Mouse (Mus musculus) C2C12 (cell line): Measurements from ENCODE around the gene Bhmt. TPM values are rescaled to one million over a fixed set of nuclear protein-coding genes. Genes with fewer than 3 reads are reported as not detected.

Experiments used
- H3K27me3 ChIP-seq: one replicate; pipeline ENCODE4 v1.6.1; 2011; ENCODE audit not compliant: control insufficient read depth, insufficient read depth, insufficient read length
- H3K36me3 ChIP-seq: one replicate; pipeline ENCODE4 v1.6.1; 2011; ENCODE audit not compliant: control insufficient read depth, insufficient read depth
- H3K4me3 ChIP-seq: one replicate; pipeline ENCODE4 v1.5.1; 2011; ENCODE audit warnings: mild to moderate bottlenecking, control low read depth; ENCODE audit not compliant: poor library complexity, insufficient read depth, severe bottlenecking
- H3K79me2 ChIP-seq: one replicate; pipeline ENCODE4 v1.6.1; 2011; ENCODE audit not compliant: control insufficient read depth, insufficient read depth
- H3K79me3 ChIP-seq: one replicate; pipeline ENCODE4 v1.6.1; 2011; ENCODE audit warnings: low read depth, control low read depth
- H3ac ChIP-seq: one replicate; pipeline ENCODE3; 2011; ENCODE audit warnings: low read depth; ENCODE audit not compliant: control insufficient read depth, insufficient read length
- CEBPB ChIP-seq: IDR thresholded peaks from one replicate; pipeline ENCODE4 v1.6.1; 2011; ENCODE audit warnings: low read depth, mild to moderate bottlenecking, control low read depth, moderate library complexity
- CTCF ChIP-seq: IDR thresholded peaks from one replicate; pipeline ENCODE4 v1.5.1; 2011; ENCODE audit not compliant: control insufficient read depth, insufficient read depth, insufficient read length
- FOSL1 ChIP-seq: IDR thresholded peaks from one replicate; pipeline ENCODE4 v1.8.0; 2011; ENCODE audit warnings: mild to moderate bottlenecking, low read length; ENCODE audit not compliant: poor library complexity, insufficient read depth, severe bottlenecking
- MAX ChIP-seq: IDR thresholded peaks from one replicate; pipeline ENCODE4 v1.6.1; 2011; ENCODE audit warnings: mild to moderate bottlenecking, control low read depth
- MYOD1 ChIP-seq: IDR thresholded peaks from one replicate; pipeline ENCODE4 v1.6.1; 2011; ENCODE audit warnings: low read depth; ENCODE audit not compliant: control insufficient read depth, insufficient read length
- MYOG ChIP-seq: IDR thresholded peaks from one replicate; pipeline ENCODE4 v1.6.1; 2011; ENCODE audit not compliant: control insufficient read depth, insufficient read length; ENCODE audit errors: extremely low read depth
- USF1 ChIP-seq: IDR thresholded peaks from one replicate; pipeline ENCODE4 v1.6.1; 2011; ENCODE audit warnings: low read depth, mild to moderate bottlenecking, control low read depth, moderate library complexity
- polyA plus RNA-seq: library from polyadenylated mRNA; unstranded; fragments of >200 nt; fragmentation: generic; extraction: Trizol; gene quantifications from one replicate; pipeline ENCODE4 v1.2.1, GENCODE M21; 2012; ENCODE audit warnings: missing spikeins

Gene Bhmt
- polyA plus RNA-seq, 1 experiment: not detected

DNA sequence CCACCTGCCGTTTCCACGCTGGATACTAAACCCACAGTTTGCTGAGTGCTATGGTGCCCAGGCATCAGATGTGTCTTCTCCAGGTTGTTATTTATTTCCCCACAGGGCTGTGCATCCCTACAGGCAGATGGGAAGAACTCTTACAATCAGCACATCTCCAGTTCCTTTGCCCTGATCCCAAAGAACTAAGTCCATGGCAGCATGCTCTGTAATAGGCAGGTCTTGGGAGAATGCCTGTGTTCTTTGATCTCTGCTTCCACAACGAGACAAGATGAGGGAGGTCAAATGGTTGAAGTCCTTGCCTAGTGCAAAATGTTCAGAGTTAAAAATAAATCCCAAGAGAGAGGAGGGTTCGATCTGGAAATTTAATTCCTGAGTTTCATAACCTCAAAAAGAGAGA lies 1.9 kb upstream of the Bhmt start:
- Histone ChIP-seq H3K27me3 (peaks cover 13% of the 10 kb centered on the region), H3K36me3 (no peaks in the 10 kb centered on the region), H3K79me3 (no peaks in the 10 kb centered on the region), H3K79me2 (no peaks in the 10 kb centered on the region), H3ac (no peak overlapping the region), H3K4me3 (no peak overlapping the region)
- TF ChIP-seq MYOG (no peak), MAX (no peak), CEBPB (no peak), MYOD1 (no peak), CTCF (no peak), USF1 (no peak), FOSL1 (no peak)

DNA sequence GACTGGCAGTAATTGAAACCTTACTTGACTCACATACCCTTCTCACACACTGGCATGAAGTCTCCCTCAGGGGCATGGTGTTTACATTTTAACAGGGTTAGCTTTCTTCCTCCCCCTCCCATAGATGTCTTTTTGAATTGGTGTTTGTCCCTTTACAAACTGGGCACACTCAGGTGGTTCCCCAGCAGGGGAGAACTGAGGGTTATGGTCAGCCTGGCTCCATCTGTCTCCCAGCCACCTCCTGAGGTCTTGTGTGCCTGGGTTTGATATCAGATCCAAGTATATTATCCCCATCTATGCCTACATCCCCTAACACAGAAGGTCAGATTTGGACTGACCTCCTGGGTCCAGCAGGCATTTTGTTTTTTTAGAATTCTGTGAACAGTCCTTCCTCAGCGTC lies 1.2 kb downstream of the Bhmt start:
- no peaks in the 10 kb centered on the region for H3K79me2 ChIP-seq
- no peak for TF ChIP-seq FOSL1
- no peak for TF ChIP-seq USF1
- TF ChIP-seq MYOG: no peak
- no peaks in the 10 kb centered on the region for H3K79me3 ChIP-seq
- no peaks in the 10 kb centered on the region for H3K36me3 ChIP-seq
- peaks cover 18% of the 10 kb centered on the region for H3K27me3 ChIP-seq
- no peak overlapping the region for H3K4me3 ChIP-seq
- H3ac ChIP-seq: no peak overlapping the region

DNA sequence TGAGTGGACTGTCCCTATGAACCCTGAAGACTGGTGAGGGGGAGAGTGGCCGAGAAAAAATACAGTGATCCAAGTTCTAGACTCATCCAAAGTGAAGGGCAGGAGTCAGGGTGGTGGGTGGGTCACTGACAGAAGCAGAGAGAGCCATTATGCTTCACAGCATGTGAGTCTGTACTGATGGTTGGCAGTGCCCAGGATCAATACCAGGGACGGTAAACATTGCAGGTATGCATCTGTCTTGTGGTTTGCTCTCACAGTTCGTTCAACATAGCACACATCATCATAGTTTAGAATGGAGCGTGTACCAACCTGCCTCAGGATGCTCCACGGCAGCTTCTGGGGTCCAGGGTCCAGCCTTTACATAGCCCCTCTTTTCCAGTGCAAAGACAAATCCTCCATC lies 4.8 kb downstream of the Bhmt start:
- Histone ChIP-seq H3K27me3 (peaks cover 10% of the 10 kb centered on the region), H3ac (no peak overlapping the region), H3K79me3 (no peaks in the 10 kb centered on the region), H3K36me3 (no peaks in the 10 kb centered on the region), H3K79me2 (no peaks in the 10 kb centered on the region), H3K4me3 (no peak overlapping the region)
- TF ChIP-seq USF1 (no peak), FOSL1 (no peak), MYOD1 (no peak), CTCF (no peak), MAX (no peak), MYOG (no peak), CEBPB (no peak)

GRCm38 (mm10) chr13:93630941-93631705 lies 6.6 kb downstream of the Bhmt start:
- TF ChIP-seq FOSL1 (no peak), CEBPB (no peak), MAX (no peak), MYOD1 (no peak), MYOG (no peak)
- H3K4me3 ChIP-seq: no peak overlapping the region
- no peak overlapping the region for H3ac ChIP-seq
- H3K36me3 ChIP-seq: no peaks in the 10 kb centered on the region
- H3K79me3 ChIP-seq: no peaks in the 10 kb centered on the region
- H3K79me2 ChIP-seq: no peaks in the 10 kb centered on the region
- H3K27me3 ChIP-seq: peaks cover 5% of the 10 kb centered on the region

- Histone ChIP-seq H3K79me2 (no peaks in the 10 kb centered on the region), H3K36me3 (no peaks in the 10 kb centered on the region), H3ac (no peak overlapping the region), H3K27me3 (no peaks in the 10 kb centered on the region), H3K4me3 (no peak overlapping the region), H3K79me3 (no peaks in the 10 kb centered on the region)
- TF ChIP-seq FOSL1: no peak
- no peak for TF ChIP-seq MYOG
- no peak for TF ChIP-seq MYOD1
- TF ChIP-seq MAX: no peak
Observed at GRCm38 (mm10) chr13:93628861-93629260, 8.9 kb downstream of the Bhmt start.

GRCm38 (mm10) chr13:93614361-93614948 lies 23.3 kb downstream of the Bhmt start:
- Histone ChIP-seq H3ac (no peak overlapping the region), H3K36me3 (no peaks in the 10 kb centered on the region)
- no peak for TF ChIP-seq MYOG
- TF ChIP-seq CTCF: no peak
- no peak for TF ChIP-seq CEBPB
- TF ChIP-seq MAX: no peak
- TF ChIP-seq FOSL1: no peak
- TF ChIP-seq USF1: no peak
- no peak for TF ChIP-seq MYOD1

More at GRCm38 (mm10) chr13:93614361-93614948, 23.3 kb downstream of the Bhmt start:
- no peak overlapping the region for H3K4me3 ChIP-seq
- H3K79me2 ChIP-seq: no peaks in the 10 kb centered on the region
- no peaks in the 10 kb centered on the region for H3K79me3 ChIP-seq
- peaks cover 4% of the 10 kb centered on the region for H3K27me3 ChIP-seq
